Mouse (Mus musculus): Measurements from ENCODE around the gene Cd48. TPM values are rescaled to one million over a fixed set of nuclear protein-coding genes. Genes with fewer than 3 reads are reported as not detected.
A peak's percentile ranks its signal among the peaks of the same experiment; 100 is the strongest.
"Not testable (repeated sequence)": the region's sequence is repeated elsewhere in the genome, so short reads cannot be mapped to it uniquely, and the experiment has no call there.

Cd48 gene
- total RNA-seq (2021): 1 to 10 TPM; 1.8 to 2.3 TPM

GRCm38 (mm10) chr1:171681531-171682299, at the start of gene Cd48:
Cd48 (plus strand) TSS chr1:171682009.
- no peak for DNase-seq
- intact Hi-C loops (cut with DNase I): no loop called here

- no peak for DNase-seq
- intact Hi-C loops (cut with DNase I): no loop called here
Measured at GRCm38 (mm10) chr1:171635696-171636095, 46.1 kb upstream of the Cd48 start.

- intact Hi-C loops (cut with DNase I): no loop called here
- no peak for DNase-seq
Measured at GRCm38 (mm10) chr1:171637101-171637500, 44.7 kb upstream of the Cd48 start.

GRCm38 (mm10) chr1:171638686-171639085, 43.1 kb upstream of the Cd48 start:
- no peak for DNase-seq
- intact Hi-C loops (cut with DNase I): no loop called here

- no peak for DNase-seq
- intact Hi-C loops (cut with DNase I): no loop called here
Measured at GRCm38 (mm10) chr1:171640796-171641195, 41.0 kb upstream of the Cd48 start.

- intact Hi-C loops (cut with DNase I): no loop called here
- DNase-seq: no peak
Measured at GRCm38 (mm10) chr1:171643612-171644011, 38.2 kb upstream of the Cd48 start.

- intact Hi-C loops (cut with DNase I): no loop called here
- DNase-seq: no peak
Measured at GRCm38 (mm10) chr1:171646429-171646940, 35.3 kb upstream of the Cd48 start.

GRCm38 (mm10) chr1:171647716-171648115, 34.1 kb upstream of the Cd48 start:
- intact Hi-C loops (cut with DNase I): no loop called here
- no peak for DNase-seq

GRCm38 (mm10) chr1:171648840-171649239, 33.0 kb upstream of the Cd48 start:
- DNase-seq: no peak
- intact Hi-C loops (cut with DNase I): no loop called here

- intact Hi-C loops (cut with DNase I): no loop called here
- DNase-seq: no peak
Measured at GRCm38 (mm10) chr1:171652734-171653133, 29.1 kb upstream of the Cd48 start, which contains the start of gene Slamf7. Slamf7 (minus strand) TSS chr1:171653035.

- intact Hi-C loops (cut with DNase I): no loop called here
- DNase-seq: no peak
Measured at GRCm38 (mm10) chr1:171658561-171658991, 23.2 kb upstream of the Cd48 start.

GRCm38 (mm10) chr1:171660423-171660822, 21.4 kb upstream of the Cd48 start:
- no peak for DNase-seq
- intact Hi-C loops (cut with DNase I): no loop called here

- DNase-seq: no peak
- intact Hi-C loops (cut with DNase I): no loop called here
Measured at GRCm38 (mm10) chr1:171661482-171661881, 20.3 kb upstream of the Cd48 start.

- DNase-seq: no peak
- intact Hi-C loops (cut with DNase I): no loop called here
Measured at GRCm38 (mm10) chr1:171663757-171664156, 18.1 kb upstream of the Cd48 start.

- no peak for DNase-seq
- intact Hi-C loops (cut with DNase I): no loop called here
Measured at GRCm38 (mm10) chr1:171666350-171666749, 15.5 kb upstream of the Cd48 start.

- intact Hi-C loops (cut with DNase I): no loop called here
- DNase-seq: no peak
Measured at GRCm38 (mm10) chr1:171667160-171667559, 14.6 kb upstream of the Cd48 start.

GRCm38 (mm10) chr1:171672451-171672850, 9.4 kb upstream of the Cd48 start:
- DNase-seq; intact Hi-C loops (cut with DNase I): not testable (repeated sequence)

GRCm38 (mm10) chr1:171672854-171673475, 8.8 kb upstream of the Cd48 start:
- peak; percentile 38 to 47 for DNase-seq
- intact Hi-C loops (cut with DNase I): no loop called here

- no peak for DNase-seq
- intact Hi-C loops (cut with DNase I): no loop called here
Measured at GRCm38 (mm10) chr1:171674467-171674866, 7.3 kb upstream of the Cd48 start.

- intact Hi-C loops (cut with DNase I): no loop called here
- no peak for DNase-seq
Measured at GRCm38 (mm10) chr1:171677721-171678120, 4.1 kb upstream of the Cd48 start.

- intact Hi-C loops (cut with DNase I): no loop called here
- DNase-seq: no peak
Measured at GRCm38 (mm10) chr1:171681009-171681408, 800 bp upstream of the Cd48 start.

- intact Hi-C loops (cut with DNase I): no loop called here
- no peak for DNase-seq
Measured at GRCm38 (mm10) chr1:171684923-171685322, 3.1 kb downstream of the Cd48 start.
